Mouse (Mus musculus): ENCODE data around the gene Tgif2.
A peak's percentile ranks its signal among the peaks of the same experiment; 100 is the strongest.
"Not testable (repeated sequence)": the region's sequence is repeated elsewhere in the genome, so short reads cannot be mapped to it uniquely, and the experiment has no call there.

Tgif2 gene

DNA sequence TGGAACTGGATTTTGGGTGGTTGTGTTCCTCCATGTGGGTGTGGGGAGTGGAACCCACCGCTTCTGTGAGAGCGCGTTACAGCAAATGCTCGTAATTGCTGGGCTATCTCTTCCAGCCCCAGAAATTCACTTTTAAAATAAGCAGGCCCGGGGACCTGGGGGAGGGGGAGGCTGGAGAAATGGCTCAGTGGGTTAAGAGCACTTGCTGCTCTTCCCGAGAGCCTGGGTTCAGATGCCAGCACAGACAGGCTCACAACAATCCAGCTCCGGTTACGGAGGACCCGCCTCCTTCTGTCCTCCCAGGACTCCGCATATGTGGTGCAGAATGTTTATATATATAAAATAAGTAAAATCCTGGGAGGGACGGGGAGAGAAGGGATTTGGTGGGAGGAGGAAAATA lies 2.9 kb downstream of the Tgif2 start:
- no peak for DNase-seq (ENCODE audit: extremely low read depth, insufficient read length, low spot score)

- DNase-seq (ENCODE audit: extremely low read depth, insufficient read length, low spot score) = no peak
Measured at GRCm38 (mm10) chr2:156843331-156843730, 3.5 kb downstream of the Tgif2 start.

GRCm38 (mm10) chr2:156844715-156845114 lies 4.9 kb downstream of the Tgif2 start:
- no peak for DNase-seq (ENCODE audit: extremely low read depth, insufficient read length, low spot score)

DNA sequence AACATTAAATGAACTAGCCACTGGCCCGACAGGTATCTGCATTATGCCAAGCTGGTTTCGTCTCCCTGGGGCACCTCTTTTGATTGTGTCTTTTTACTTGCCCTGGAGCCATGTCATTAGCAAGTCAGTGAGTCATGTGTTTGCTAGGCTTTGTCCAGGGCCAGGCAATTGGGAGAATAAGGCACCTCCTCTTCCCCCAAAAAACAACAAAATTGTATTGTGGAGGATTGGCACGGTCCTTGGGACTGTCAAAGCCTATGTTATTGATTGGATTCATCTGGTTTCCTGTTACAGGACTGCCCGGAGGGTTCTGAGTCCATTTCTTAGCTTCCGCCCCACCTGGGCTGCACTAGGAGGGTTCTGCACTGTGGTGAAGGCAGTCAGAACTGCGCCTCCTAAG lies 7.8 kb downstream of the Tgif2 start:
- DNase-seq (ENCODE audit: extremely low read depth, insufficient read length, low spot score) = no peak

DNA sequence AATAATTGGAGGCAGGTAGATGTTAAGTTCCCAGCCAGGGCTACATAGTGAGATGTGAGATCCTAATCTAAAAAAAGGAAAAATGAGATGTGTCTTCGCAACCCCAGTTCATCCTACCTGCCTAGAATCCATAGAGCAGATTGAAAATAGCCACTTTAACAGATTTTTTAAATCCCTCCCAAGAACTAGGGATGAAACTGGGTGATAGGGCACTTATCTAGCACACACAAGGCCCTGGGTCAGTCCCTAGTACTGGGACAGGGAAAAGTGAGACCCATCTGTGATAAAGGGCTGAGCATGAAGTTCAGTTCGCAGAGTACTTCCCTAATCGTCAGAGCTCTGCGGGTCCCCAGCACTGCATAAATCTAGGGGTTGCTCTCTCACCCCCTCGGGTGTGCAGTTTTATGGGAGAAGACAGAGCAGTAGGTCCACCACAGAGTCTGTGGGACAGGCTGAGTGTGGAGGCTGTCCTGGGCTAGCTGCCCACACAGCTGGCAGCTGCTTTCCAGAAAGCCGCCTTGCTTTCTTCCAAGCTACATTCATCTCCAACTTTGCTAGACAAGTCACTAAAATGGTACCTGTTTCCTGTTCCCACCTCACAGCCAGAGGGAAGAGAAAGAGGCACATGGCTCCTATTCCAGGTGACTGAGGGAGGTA lies 8.8 kb downstream of the Tgif2 start:
- no peak for DNase-seq (ENCODE audit: extremely low read depth, insufficient read length, low spot score)

DNA sequence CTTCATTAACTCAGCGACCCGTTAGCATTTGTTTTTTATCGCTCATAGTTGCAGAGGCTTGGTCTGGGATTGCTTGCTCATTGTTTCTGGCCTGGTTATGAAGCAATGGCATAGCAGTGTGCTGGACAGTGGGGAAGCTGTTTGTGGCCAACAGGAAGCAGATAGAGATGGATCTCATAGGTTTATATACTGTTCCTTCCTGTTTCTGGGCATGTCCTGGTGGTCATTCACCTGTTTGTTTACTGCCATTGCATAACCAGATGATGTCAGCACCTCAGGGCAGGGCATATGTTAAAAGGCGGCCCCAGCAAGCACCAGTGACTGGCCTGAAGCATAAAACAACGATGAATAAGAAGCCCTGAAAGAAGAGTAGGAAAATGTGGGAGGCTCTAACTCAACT lies 10.7 kb downstream of the Tgif2 start:
- no peak for DNase-seq (ENCODE audit: extremely low read depth, insufficient read length, low spot score)

GRCm38 (mm10) chr2:156853584-156853983 lies 13.8 kb downstream of the Tgif2 start:
- DNase-seq (ENCODE audit: extremely low read depth, insufficient read length, low spot score) = not testable (repeated sequence)

DNA sequence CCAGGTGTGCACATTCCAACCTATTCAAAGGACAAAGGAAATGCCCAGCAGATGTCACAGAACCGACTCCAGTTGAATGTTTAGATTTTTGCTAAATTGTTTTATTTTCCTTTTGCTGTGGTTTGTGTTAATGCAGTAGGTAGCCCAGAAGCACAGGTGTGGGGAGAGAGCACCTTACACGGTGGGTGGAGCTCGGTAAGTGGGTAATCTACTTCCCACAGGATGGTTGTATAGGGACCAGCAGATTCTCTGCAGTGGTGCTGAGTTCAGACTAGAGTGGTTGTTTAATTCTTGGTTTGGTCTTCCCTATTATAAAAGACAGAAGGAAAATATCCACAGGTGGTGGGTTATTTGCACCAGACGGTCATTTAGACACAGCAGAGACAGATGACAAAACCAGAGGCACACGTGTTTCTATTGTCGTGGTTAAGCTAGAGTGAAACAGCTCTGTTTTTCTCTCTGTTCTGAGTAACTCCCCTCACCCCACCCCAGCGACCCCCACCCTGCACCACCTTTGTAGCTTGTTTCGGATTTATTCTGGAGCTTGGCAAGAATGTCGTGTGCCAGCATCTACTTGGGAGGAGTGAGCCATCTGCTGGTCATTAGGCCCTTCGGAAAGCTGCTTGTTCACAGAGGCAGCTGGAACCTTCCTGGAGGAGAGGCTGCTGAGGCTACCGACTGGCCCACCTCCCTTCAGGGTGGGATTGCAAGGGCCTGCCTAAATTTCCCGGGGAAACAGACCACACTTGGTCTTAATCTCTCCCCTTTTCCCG lies 14.4 kb downstream of the Tgif2 start:
- not testable (repeated sequence) for DNase-seq (ENCODE audit: extremely low read depth, insufficient read length, low spot score)

DNA sequence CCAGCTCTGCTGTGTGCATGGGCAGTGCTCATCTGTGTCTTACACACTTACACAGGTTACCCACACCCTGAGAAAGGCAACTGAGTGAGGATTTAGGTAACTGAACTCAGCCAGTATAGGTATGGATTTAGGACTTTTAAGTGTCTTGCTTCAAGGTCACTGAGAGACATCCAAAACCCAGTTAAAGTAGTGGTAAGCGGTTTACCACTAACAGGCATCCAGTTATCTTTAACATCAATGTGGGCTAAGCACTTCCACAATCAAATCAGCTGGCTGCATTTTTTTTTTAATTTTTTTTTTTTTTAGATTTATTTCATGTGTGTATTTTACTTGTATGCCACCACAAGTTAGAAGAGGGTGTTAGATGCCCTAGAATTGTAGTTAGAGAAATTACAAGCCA lies 16.5 kb downstream of the Tgif2 start:
- DNase-seq (ENCODE audit: extremely low read depth, insufficient read length, low spot score) = no peak

- DNase-seq (ENCODE audit: extremely low read depth, insufficient read length, low spot score) = no peak
Measured at GRCm38 (mm10) chr2:156857385-156857791, 17.6 kb downstream of the Tgif2 start.

DNA sequence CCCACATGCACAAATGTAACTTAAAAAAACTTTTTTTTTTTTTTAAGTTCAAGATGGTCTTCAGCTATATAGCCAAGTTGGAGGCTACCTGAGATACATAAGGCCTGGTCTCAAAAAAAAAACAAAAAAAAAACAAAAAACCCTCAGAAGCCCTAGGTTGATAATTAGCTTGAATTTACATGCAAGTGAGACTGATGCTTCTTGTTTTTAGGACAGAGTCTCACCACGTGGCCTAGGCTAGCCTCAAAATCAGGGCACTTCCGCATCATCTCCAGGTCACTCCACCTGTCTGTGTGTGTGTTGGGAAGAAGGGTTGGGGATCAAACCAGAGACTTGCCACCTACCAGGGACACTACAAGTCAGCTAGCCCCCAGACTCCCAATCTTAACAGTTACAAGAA lies 18.0 kb downstream of the Tgif2 start, which contains the start of gene 4930518I15Rik:
Gene 4930518I15Rik, minus strand, starts transcription at position 112 of the 400 bp plus-strand sequence.
- DNase-seq (ENCODE audit: extremely low read depth, insufficient read length, low spot score) = no peak

- DNase-seq (ENCODE audit: extremely low read depth, insufficient read length, low spot score) = no peak
Measured at GRCm38 (mm10) chr2:156858671-156859070, 18.9 kb downstream of the Tgif2 start.

- peak; percentile 36 for DNase-seq (ENCODE audit: extremely low read depth, insufficient read length, low spot score)
Measured at GRCm38 (mm10) chr2:156862041-156862717, 22.4 kb downstream of the Tgif2 start.

DNA sequence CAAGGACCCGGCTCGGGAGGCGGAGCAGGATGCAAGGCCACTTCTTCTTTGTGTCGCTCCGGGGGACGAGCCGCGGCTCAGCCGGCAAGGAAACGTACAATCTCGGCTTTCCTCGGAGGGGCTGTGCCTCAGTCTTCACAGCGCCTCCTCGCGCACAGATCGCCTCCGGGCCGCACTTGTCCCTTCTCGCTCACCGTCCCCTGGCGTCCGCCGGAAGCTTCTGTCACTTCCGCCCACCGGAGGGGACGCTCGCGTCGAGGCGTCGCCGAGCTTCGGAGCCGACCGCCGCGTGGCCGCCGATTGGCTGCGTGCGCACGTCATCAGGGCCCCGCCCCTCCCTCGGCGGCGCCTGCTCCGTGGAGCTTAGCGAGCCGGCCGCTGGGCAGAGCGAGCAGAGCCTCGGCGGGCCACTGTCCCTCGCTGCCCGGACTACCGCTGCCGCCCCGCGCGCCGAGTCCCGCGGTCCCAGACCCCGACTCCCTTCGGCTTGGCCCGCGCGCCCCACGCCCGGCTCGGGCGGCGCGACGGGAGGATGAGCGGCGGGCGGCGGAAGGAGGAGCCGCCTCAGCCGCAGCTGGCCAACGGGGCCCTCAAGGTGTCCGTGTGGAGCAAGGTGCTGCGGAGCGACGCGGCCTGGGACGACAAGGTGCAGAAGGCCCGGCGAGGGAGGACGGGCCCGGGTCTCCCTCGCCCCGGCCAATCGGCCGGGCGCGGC lies 23.1 kb downstream of the Tgif2 start, which contains the start of gene Rab5if:
Gene Rab5if, plus strand, starts transcription at position 357 of the 715 bp plus-strand sequence.
- peak; percentile 98 for DNase-seq (ENCODE audit: extremely low read depth, insufficient read length, low spot score)

DNA sequence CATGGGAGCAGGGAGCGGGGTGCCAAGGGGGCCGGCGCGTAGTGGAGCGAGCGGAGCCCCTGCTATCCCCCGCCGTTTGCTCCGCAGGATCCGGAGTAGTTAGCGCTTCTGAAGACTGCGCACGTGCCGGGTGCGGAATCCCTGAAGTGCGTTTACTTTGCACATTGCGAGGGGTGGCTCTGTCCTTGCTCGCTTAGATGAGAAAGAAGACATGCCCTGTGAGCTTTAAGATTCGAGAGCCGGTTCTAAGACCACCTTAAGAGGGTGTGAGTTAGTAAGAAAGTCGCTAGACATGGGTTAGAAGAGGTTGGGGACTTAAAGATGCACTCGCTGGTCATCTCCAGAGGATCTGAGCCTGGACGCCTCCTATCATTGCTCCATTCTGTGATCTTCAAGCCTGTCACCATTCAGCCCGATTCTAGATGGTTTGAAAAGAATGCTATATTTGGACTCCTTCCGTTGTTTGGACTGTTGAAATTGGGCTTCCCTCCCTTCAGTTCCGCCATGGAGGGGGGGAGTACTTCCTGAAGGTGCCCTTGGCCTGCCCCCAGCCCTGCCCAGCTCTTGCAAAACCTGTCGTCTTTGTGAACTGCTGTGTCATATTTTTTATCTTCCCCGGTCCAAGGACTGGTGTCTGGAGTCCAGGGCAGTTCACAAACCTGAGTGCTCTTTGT lies 23.8 kb downstream of the Tgif2 start:
- peak; percentile 62 for DNase-seq (ENCODE audit: extremely low read depth, insufficient read length, low spot score)

- peak; percentile 19 for DNase-seq (ENCODE audit: extremely low read depth, insufficient read length, low spot score)
Measured at GRCm38 (mm10) chr2:156864481-156864880, 24.7 kb downstream of the Tgif2 start.

- no peak for DNase-seq (ENCODE audit: extremely low read depth, insufficient read length, low spot score)
Measured at GRCm38 (mm10) chr2:156868994-156869393, 29.2 kb downstream of the Tgif2 start.

DNA sequence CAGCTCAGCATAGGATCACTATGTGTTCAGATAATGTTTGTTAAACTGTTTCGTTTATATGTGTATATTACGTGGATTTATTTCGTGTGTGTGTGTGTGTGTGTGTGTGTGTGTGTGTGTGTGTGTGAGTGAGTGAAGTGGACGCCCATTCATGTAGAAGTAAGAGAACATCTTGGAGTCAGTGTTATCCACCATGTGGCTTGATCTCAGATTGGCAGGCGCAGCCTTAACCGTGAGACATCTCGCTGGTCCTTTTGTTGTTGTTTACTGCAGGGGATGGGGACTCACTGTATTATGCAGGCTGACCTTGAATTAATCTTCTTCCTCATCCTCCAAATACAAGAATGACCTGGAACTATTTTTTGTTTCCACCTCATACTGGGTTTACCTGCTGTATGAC lies 29.7 kb downstream of the Tgif2 start:
- no peak for DNase-seq (ENCODE audit: extremely low read depth, insufficient read length, low spot score)

DNA sequence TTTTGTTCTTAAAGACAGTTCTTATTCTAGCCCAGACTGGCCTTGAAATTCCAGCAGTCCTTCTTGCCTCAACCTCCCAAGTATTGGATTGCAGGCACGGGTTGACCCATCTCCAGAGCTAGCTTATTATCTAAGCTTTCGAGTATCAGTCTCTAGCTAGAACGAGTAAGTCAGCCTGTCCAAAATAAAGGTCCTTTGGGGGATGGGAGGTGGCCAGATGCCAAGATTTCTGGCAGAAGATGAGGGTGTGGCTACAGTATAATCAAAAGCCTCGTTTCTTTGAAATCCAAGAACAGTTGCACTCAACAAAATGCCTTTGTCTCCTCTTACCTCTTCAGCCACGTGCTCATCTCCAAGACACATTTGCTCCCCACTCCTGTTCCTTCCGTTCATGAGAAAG lies 30.7 kb downstream of the Tgif2 start:
- no peak for DNase-seq (ENCODE audit: extremely low read depth, insufficient read length, low spot score)

GRCm38 (mm10) chr2:156873629-156874028 lies 33.8 kb downstream of the Tgif2 start:
- DNase-seq (ENCODE audit: extremely low read depth, insufficient read length, low spot score) = peak; percentile 25

All from 3134 (cell line).